Mouse (Mus musculus) spleen, adult 2 months (tissue): ENCODE results near the gene Olfr920.

Source experiments
- CTCF ChIP-seq: fragments of 200-500 bp; IDR thresholded peaks from 2 replicates; pipeline ENCODE4 v1.5.1; 2011; ENCODE audit warnings: mild to moderate bottlenecking, inconsistent platforms; ENCODE audit not compliant: insufficient read depth, insufficient read length, insufficient replicate concordance; ENCODE audit errors: extremely low read depth
- POLR2A ChIP-seq: fragments of 200-500 bp; IDR thresholded peaks from 2 replicates; pipeline ENCODE4 v1.6.1; 2011; ENCODE audit warnings: low read depth, low read length, inconsistent platforms

- TF ChIP-seq POLR2A (no peak), CTCF (no peak)
Measured at GRCm38 (mm10) chr9:38805696-38806095, 53.6 kb downstream of the Olfr920 start.
